17 mouse cellular contexts compared by ENCODE assay signal in the genomic region with DNA sequence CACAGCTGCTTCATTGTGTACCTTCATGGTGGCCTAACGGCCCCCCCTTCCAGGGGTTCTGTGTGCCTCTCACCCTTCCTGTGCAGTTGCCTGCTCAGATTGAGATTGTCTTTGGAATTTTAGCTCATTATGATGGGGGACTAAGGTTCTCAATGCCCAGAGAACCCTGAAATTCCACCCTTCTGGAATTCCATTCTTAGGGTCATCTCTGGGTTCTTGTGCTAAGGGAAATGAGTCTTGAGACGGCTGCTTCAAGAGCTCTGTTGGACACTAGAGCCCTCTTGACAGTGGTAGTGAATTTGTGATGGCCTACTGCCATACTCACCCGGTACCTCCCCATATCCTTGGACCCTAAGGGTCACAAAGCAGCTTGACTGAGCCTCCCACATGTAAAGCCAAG. TPM values are rescaled to one million over a fixed set of nuclear protein-coding genes. Genes with fewer than 3 reads are reported as not detected.
DNase-seq lines count a peak whose midpoint lies in the region; ATAC-seq lines count a peak whose summit lies in the region.
"Had no signal": no experiment of that assay in that cellular context is flagged by ENCODE, and none has a peak within 500 bp of the region (broad histone marks: within the 10 kb centered on the region; RNA-seq: fewer than 3 reads in every experiment).

Gene Ccdc183 (minus strand): TSS at position 101 of the 400 bp plus-strand sequence.

- 87% methylated on average over 3 of the region's 3 CpGs for WGBS in hindbrain, embryonic 15.5 days
- 74% methylated on average over 3 of the region's 3 CpGs for WGBS in hindbrain, embryonic 14.5 days
- WGBS in liver, embryonic 13.5 days (ENCODE audit: insufficient replicate concordance): 49% methylated on average over 3 of the region's 3 CpGs
- 63% methylated on average over 3 of the region's 3 CpGs for WGBS in liver, embryonic 11.5 days
- WGBS in embryonic facial prominence, embryonic 13.5 days: 78% methylated on average over 3 of the region's 3 CpGs
- WGBS in neural tube, embryonic 15.5 days: 75% methylated on average over 3 of the region's 3 CpGs

- H3K27ac ChIP-seq in hindbrain, embryonic 15.5 days (replicated peaks): no peak within 1 kb of the TSS
- H3K27ac ChIP-seq in hindbrain, embryonic 14.5 days: no peak within 1 kb of the TSS
- no peak within 1 kb of the TSS for H3K27ac ChIP-seq in liver, embryonic 13.5 days
- H3K27ac ChIP-seq in liver, embryonic 11.5 days (ENCODE audit: low read depth, low read length): no peak within 1 kb of the TSS
- no peak within 1 kb of the TSS for H3K27ac ChIP-seq in embryonic facial prominence, embryonic 13.5 days
- H3K27ac ChIP-seq in neural tube, embryonic 15.5 days (replicated peaks): no peak within 1 kb of the TSS
- H3K27ac ChIP-seq: midbrain, embryonic 15.5 days had no signal

- no peak within 1 kb of the TSS for H3K4me3 ChIP-seq in hindbrain, embryonic 15.5 days
- H3K4me3 ChIP-seq in hindbrain, embryonic 14.5 days (replicated peaks; ENCODE audit: low read length): no peak within 1 kb of the TSS
- no peak within 1 kb of the TSS for H3K4me3 ChIP-seq in liver, embryonic 13.5 days (replicated peaks)
- no peak within 1 kb of the TSS for H3K4me3 ChIP-seq in liver, embryonic 11.5 days (ENCODE audit: low read depth, low read length)
- peak within 1 kb of the TSS; percentile 23; the same call in 1 of the 2 replicates for H3K4me3 ChIP-seq in embryonic facial prominence, embryonic 13.5 days
- H3K4me3 ChIP-seq in neural tube, embryonic 15.5 days (replicated peaks): no peak within 1 kb of the TSS
- H3K4me3 ChIP-seq: midbrain, embryonic 15.5 days had no signal

- no peaks in the 10 kb centered on the region for H3K9me3 ChIP-seq in hindbrain, embryonic 15.5 days
- H3K9me3 ChIP-seq in hindbrain, embryonic 14.5 days (ENCODE audit: control insufficient read depth, low read length): no peaks in the 10 kb centered on the region
- no peaks in the 10 kb centered on the region for H3K9me3 ChIP-seq in liver, embryonic 13.5 days (replicated peaks)
- no peaks in the 10 kb centered on the region for H3K9me3 ChIP-seq in liver, embryonic 11.5 days (ENCODE audit: control insufficient read depth, low read length)
- H3K9me3 ChIP-seq in embryonic facial prominence, embryonic 13.5 days: no peaks in the 10 kb centered on the region
- H3K9me3 ChIP-seq in neural tube, embryonic 15.5 days (replicated peaks): no peaks in the 10 kb centered on the region
- H3K9me3 ChIP-seq: midbrain, embryonic 15.5 days had no signal

- ATAC-seq in hindbrain, embryonic 15.5 days (ENCODE audit: low FRiP score, low read depth): no peak
- ATAC-seq in hindbrain, embryonic 14.5 days (ENCODE audit: low FRiP score): no peak
- ATAC-seq in liver, embryonic 13.5 days (ENCODE audit: low read depth): no peak
- no peak for ATAC-seq in liver, embryonic 11.5 days (replicated peaks; ENCODE audit: low FRiP score)
- no peak for ATAC-seq in embryonic facial prominence, embryonic 13.5 days (ENCODE audit: insufficient number of reproducible peaks, insufficient read depth, low FRiP score, low TSS enrichment, low read depth)
- ATAC-seq in neural tube, embryonic 15.5 days (ENCODE audit: low FRiP score): no peak
- ATAC-seq: CD4-positive, CD25-positive, alpha-beta regulatory T cell, adult 4 months; midbrain, embryonic 15.5 days had no signal

- no peak within 1 kb of the TSS for H3K9ac ChIP-seq in hindbrain, embryonic 15.5 days
- H3K9ac ChIP-seq in hindbrain, embryonic 14.5 days: no peak within 1 kb of the TSS
- H3K9ac ChIP-seq in liver, embryonic 13.5 days: no peak within 1 kb of the TSS
- no peak within 1 kb of the TSS for H3K9ac ChIP-seq in liver, embryonic 11.5 days (ENCODE audit: low read depth, low read length)
- peak within 1 kb of the TSS; percentile 49; the same call in 1 of the 2 replicates for H3K9ac ChIP-seq in embryonic facial prominence, embryonic 13.5 days
- no peak within 1 kb of the TSS for H3K9ac ChIP-seq in neural tube, embryonic 15.5 days (replicated peaks)
- H3K9ac ChIP-seq: midbrain, embryonic 15.5 days had no signal

- DNase-seq in hindbrain, embryonic 14.5 days (ENCODE audit: low spot score): no peak
- DNase-seq in liver, embryonic 13.5 days: no peak
- DNase-seq in liver, embryonic 11.5 days (ENCODE audit: low spot score): no peak
- DNase-seq in layer of hippocampus, postnatal 14 days (ENCODE audit: low spot score in 2 of 2): no peak
- DNase-seq: adrenal gland, postnatal 25 days; cerebellum, adult 9-11 months; gastrocnemius, postnatal 10 days; right cerebral cortex, postnatal 25 days; thymus, adult 2 months had no signal

- H3K36me3 ChIP-seq in hindbrain, embryonic 15.5 days: no peaks in the 10 kb centered on the region
- no peaks in the 10 kb centered on the region for H3K36me3 ChIP-seq in hindbrain, embryonic 14.5 days (replicated peaks; ENCODE audit: control insufficient read depth, insufficient read depth)
- no peaks in the 10 kb centered on the region for H3K36me3 ChIP-seq in liver, embryonic 13.5 days
- H3K36me3 ChIP-seq in liver, embryonic 11.5 days (ENCODE audit: control insufficient read depth, insufficient read depth, low read length): no peaks in the 10 kb centered on the region
- H3K36me3 ChIP-seq in embryonic facial prominence, embryonic 13.5 days: no peaks in the 10 kb centered on the region
- H3K36me3 ChIP-seq in neural tube, embryonic 15.5 days: no peaks in the 10 kb centered on the region
- H3K36me3 ChIP-seq: midbrain, embryonic 15.5 days had no signal

- peaks cover 18% of the 10 kb centered on the region for H3K4me1 ChIP-seq in hindbrain, embryonic 15.5 days (replicated peaks)
- peaks cover 7% of the 10 kb centered on the region; the same call in 1 of the 2 replicates for H3K4me1 ChIP-seq in hindbrain, embryonic 14.5 days (replicated peaks; ENCODE audit: control insufficient read depth, insufficient read depth, low read length)
- peaks cover 22% of the 10 kb centered on the region for H3K4me1 ChIP-seq in liver, embryonic 13.5 days (replicated peaks)
- H3K4me1 ChIP-seq in liver, embryonic 11.5 days (replicated peaks; ENCODE audit: control insufficient read depth, insufficient read depth, low read length): peaks cover 7% of the 10 kb centered on the region; the same call in 1 of the 2 replicates
- H3K4me1 ChIP-seq in embryonic facial prominence, embryonic 13.5 days: peaks cover 19% of the 10 kb centered on the region
- peaks cover 20% of the 10 kb centered on the region for H3K4me1 ChIP-seq in neural tube, embryonic 15.5 days

- H3K27me3 ChIP-seq in hindbrain, embryonic 15.5 days: peaks cover 40% of the 10 kb centered on the region
- peaks cover 41% of the 10 kb centered on the region for H3K27me3 ChIP-seq in hindbrain, embryonic 14.5 days (ENCODE audit: control insufficient read depth, insufficient read depth, low read length)
- peaks cover 75% of the 10 kb centered on the region for H3K27me3 ChIP-seq in liver, embryonic 13.5 days
- H3K27me3 ChIP-seq in liver, embryonic 11.5 days (replicated peaks; ENCODE audit: control insufficient read depth, insufficient read depth, low read length): peaks cover 50% of the 10 kb centered on the region
- H3K27me3 ChIP-seq in embryonic facial prominence, embryonic 13.5 days: peaks cover 53% of the 10 kb centered on the region
- H3K27me3 ChIP-seq in neural tube, embryonic 15.5 days (replicated peaks): peaks cover 48% of the 10 kb centered on the region

- H3K4me2 ChIP-seq in hindbrain, embryonic 15.5 days: peak within 1 kb of the TSS; percentile 17; the same call in 1 of the 2 replicates
- H3K4me2 ChIP-seq in hindbrain, embryonic 14.5 days (replicated peaks): no peak within 1 kb of the TSS
- H3K4me2 ChIP-seq in liver, embryonic 13.5 days: 0 out of 2 replicates have a peak within 1 kb of the TSS, but pooled peaks have one; percentile 21
- no peak within 1 kb of the TSS for H3K4me2 ChIP-seq in liver, embryonic 11.5 days
- peak within 1 kb of the TSS; percentile 42; the same call in 1 of the 2 replicates for H3K4me2 ChIP-seq in embryonic facial prominence, embryonic 13.5 days
- H3K4me2 ChIP-seq in neural tube, embryonic 15.5 days: 0 out of 2 replicates have a peak within 1 kb of the TSS, but pooled peaks have one; percentile 17
- H3K4me2 ChIP-seq: midbrain, embryonic 15.5 days had no signal

RNA-seq across cellular contexts. Expression of gene Ccdc183, which starts in this region (rescaled TPM):
- 0.27 and 0.45 TPM in 2 replicates for polyA plus RNA-seq in hindbrain, embryonic 15.5 days (2015; fragmentation: Nextera tagmentation; extraction: Ambion mirVana)
- polyA plus RNA-seq in hindbrain, embryonic 14.5 days (2014; fragmentation: Nextera tagmentation; extraction: Ambion mirVana): 0.26 and 0.44 TPM in 2 replicates
- 0.09 and 0.14 TPM in 2 replicates for polyA plus RNA-seq in liver, embryonic 13.5 days (2015; fragmentation: Nextera tagmentation; extraction: Ambion mirVana)
- 0.08 and 0.12 TPM in 2 replicates for polyA plus RNA-seq in liver, embryonic 11.5 days (2014; fragmentation: Nextera tagmentation; extraction: Ambion mirVana)
- 0.31 and 0.34 TPM in 2 replicates for polyA plus RNA-seq in embryonic facial prominence, embryonic 13.5 days (2015; fragmentation: Nextera tagmentation; extraction: Ambion mirVana)
- polyA plus RNA-seq in neural tube, embryonic 15.5 days (2015; fragmentation: Nextera tagmentation; extraction: Ambion mirVana): 0.23 and 0.27 TPM in 2 replicates
- total RNA-seq in layer of hippocampus, postnatal 14 days (2021): not detected
- total RNA-seq: adrenal gland, postnatal 25 days; gastrocnemius, postnatal 10 days; left cerebral cortex, adult 18-20 months; megakaryocyte, adult 5-6 weeks had no signal
- polyA plus RNA-seq: CD4-positive, CD25-positive, alpha-beta regulatory T cell, adult 4 months; large intestine, adult 2 months; thymus, adult 2 months had no signal

Comparison
In these comparisons a context has a peak if more than half of its experiments do, and no peak if none do; other contexts are left out.
1. H3K4me2 ChIP-seq: peak in hindbrain, embryonic 15.5 days (single experiment), liver, embryonic 13.5 days (single experiment), embryonic facial prominence, embryonic 13.5 days (single experiment) and neural tube, embryonic 15.5 days (single experiment); none in hindbrain, embryonic 14.5 days (single experiment) and liver, embryonic 11.5 days (single experiment).